Mouse (Mus musculus) erythroblast, embryonic 14.5 days (primary cell): Measurements from ENCODE around the gene Gm10352.
"Not testable (repeated sequence)": the region's sequence is repeated elsewhere in the genome, so short reads cannot be mapped to it uniquely, and the experiment has no call there.

ENCODE experiments used
- GATA1 ChIP-seq: IDR thresholded peaks from 2 replicates; pipeline ENCODE4 v1.6.1; 2012; ENCODE audit warnings: low read length, inconsistent platforms, mixed read lengths
- TAL1 ChIP-seq: IDR thresholded peaks from 3 replicates; pipeline ENCODE4 v1.6.1; 2012; ENCODE audit warnings: low read length, inconsistent platforms, mixed read lengths

DNA sequence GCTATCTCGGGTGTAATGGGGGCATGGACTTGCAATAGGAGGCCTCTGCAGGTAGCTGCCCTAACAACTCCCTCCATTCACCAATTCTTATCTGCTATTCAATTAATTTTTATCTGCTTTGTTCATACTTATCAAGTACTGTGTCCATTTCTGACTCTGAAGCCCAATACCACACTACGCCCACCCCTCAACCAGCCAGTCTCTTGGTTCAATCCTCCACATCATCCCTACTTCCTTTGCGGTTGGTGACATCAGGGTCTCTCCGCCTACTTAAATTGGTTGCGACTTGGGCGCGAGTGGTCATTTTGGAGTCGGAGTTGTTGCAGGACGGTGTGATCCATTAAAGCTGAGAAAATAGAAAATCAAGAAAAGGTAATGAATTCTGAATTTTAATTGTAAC, 31.5 kb downstream of the Gm10352 start, which contains the start of gene Gm29289:
- TF ChIP-seq TAL1, GATA1: not testable (repeated sequence)
